ENCODE assay signal across 30 mouse cellular contexts in the genomic region with DNA sequence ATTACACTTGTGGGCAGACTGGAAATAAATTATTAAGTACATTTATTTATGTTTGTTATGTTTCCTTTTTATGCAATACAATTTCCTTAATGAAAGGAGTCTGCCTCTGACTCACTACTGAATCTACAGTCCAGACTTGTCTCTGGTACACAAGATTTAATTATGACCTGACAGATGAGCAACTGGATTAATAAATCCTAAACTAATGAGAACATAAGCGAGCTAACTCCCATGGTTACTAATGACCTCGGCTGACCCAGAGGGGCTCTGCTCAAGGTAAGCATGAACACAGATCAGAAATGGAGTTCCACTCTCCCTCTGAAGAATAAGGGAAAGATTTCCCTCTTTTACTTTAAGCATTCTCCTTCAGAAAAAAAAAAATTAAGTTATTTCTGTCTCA. TPM values are rescaled to one million over a fixed set of nuclear protein-coding genes. Genes with fewer than 3 reads are reported as not detected.
DNase-seq lines count a peak whose midpoint lies in the region; TF ChIP-seq lines count a peak whose summit lies in the region.
"Had no signal": no experiment of that assay in that cellular context is flagged by ENCODE, and none has a peak within 500 bp of the region (broad histone marks: within the 10 kb centered on the region; RNA-seq: fewer than 3 reads in every experiment).

No protein-coding gene starts in this region.

- TF ChIP-seq POLR2A in brain, embryonic 14.5 days (IDR thresholded peaks at IDR 0.05; ENCODE audit: borderline replicate concordance, extremely low read depth, insufficient read depth, insufficient read length, poor library complexity, severe bottlenecking), result no peak

- no peak for TF ChIP-seq CTCF in brain, embryonic 14.5 days (IDR thresholded peaks at IDR 0.05; ENCODE audit: borderline replicate concordance, extremely low read depth, insufficient read depth, insufficient read length)

- peak; percentile 16 for DNase-seq in heart, adult 11 months
- DNase-seq in heart, adult 18-20 months, result no peak
- peak; percentile 1 for DNase-seq in brain, embryonic 14.5 days (ENCODE audit: low read depth)
- peak; percentile 60 for DNase-seq in retina, postnatal 1 day
- DNase-seq in right cerebral cortex, postnatal 25 days, result no peak
- no peak for DNase-seq in liver
- no peak for DNase-seq in gastrocnemius, adult 18-20 months (ENCODE audit: low spot score)
- DNase-seq: adrenal gland, adult 8-10 months; adrenal gland, postnatal 14 days; B cell, adult 2 months; cerebellum, adult 11 months; cerebellum, adult 18-20 months; cerebellum, adult 8-10 months; cerebellum, postnatal 10 days; cerebellum, postnatal 25 days; forebrain, postnatal 0 days had no signal

RNA-seq across cellular contexts. Expression of gene Fbxw27, which starts 4.8 kb away (rescaled TPM):
- not detected for total RNA-seq in heart, adult 18-20 months (2021)
- 0.45 TPM in 1 of 2 replicates, not detected in the other for polyA plus RNA-seq in brain, embryonic 14.5 days (2012; rRNA removed)
- total RNA-seq in gastrocnemius, adult 18-20 months (2021), result not detected
- total RNA-seq: adrenal gland, adult 18-20 months; adrenal gland, adult 8-10 months; adrenal gland, postnatal 14 days; adrenal gland, postnatal 36 days; CH12.LX; forebrain, postnatal 0 days had no signal
- polyA plus RNA-seq: activated CD4-positive, CD25-positive, alpha-beta regulatory T cell, adult 4 months; CD4-positive, CD25-positive, alpha-beta regulatory T cell, adult 4 months; embryonic facial prominence, embryonic 10.5 days; embryonic facial prominence, embryonic 12.5 days; embryonic facial prominence, embryonic 14.5 days; forebrain, embryonic 11.5 days; forebrain, embryonic 13.5 days; forebrain, postnatal 0 days; G1E; Patski had no signal

RNA-seq across cellular contexts. Expression of gene Spink8, which starts 16.9 kb away (rescaled TPM):
- not detected for total RNA-seq in heart, adult 18-20 months (2021)
- not detected in 2 replicates for polyA plus RNA-seq in brain, embryonic 14.5 days (2012; rRNA removed)
- not detected for total RNA-seq in gastrocnemius, adult 18-20 months (2021)
- total RNA-seq: CH12.LX; forebrain, postnatal 0 days had no signal
- polyA plus RNA-seq: activated CD4-positive, CD25-positive, alpha-beta regulatory T cell, adult 4 months; CD4-positive, CD25-positive, alpha-beta regulatory T cell, adult 4 months; embryonic facial prominence, embryonic 10.5 days; embryonic facial prominence, embryonic 12.5 days; forebrain, embryonic 11.5 days; forebrain, embryonic 13.5 days; forebrain, embryonic 15.5 days; G1E; Patski had no signal

RNA-seq across cellular contexts. Expression of gene Nme6, which starts 37.3 kb away (rescaled TPM):
- 10 to 100 TPM; 23.4 to 25.3 TPM for total RNA-seq in heart, adult 18-20 months (2021)
- 54.5 and 62.4 TPM in 2 replicates for polyA plus RNA-seq in brain, embryonic 14.5 days (2012; rRNA removed)
- total RNA-seq in gastrocnemius, adult 18-20 months (2021), result 10 to 100 TPM; 28.8 to 30.8 TPM

RNA-seq across cellular contexts. Expression of gene Fbxw26, which starts 49.3 kb away (rescaled TPM):
- total RNA-seq in heart, adult 18-20 months (2021), result not detected
- 0.05 TPM in 1 of 2 replicates, not detected in the other for polyA plus RNA-seq in brain, embryonic 14.5 days (2012; rRNA removed)
- not detected for total RNA-seq in gastrocnemius, adult 18-20 months (2021)
- total RNA-seq: adrenal gland, adult 18-20 months; adrenal gland, adult 8-10 months; adrenal gland, postnatal 14 days; adrenal gland, postnatal 36 days; CH12.LX; forebrain, postnatal 0 days had no signal
- polyA plus RNA-seq: activated CD4-positive, CD25-positive, alpha-beta regulatory T cell, adult 4 months; CD4-positive, CD25-positive, alpha-beta regulatory T cell, adult 4 months; cortical plate, adult 2 months; embryonic facial prominence, embryonic 10.5 days; embryonic facial prominence, embryonic 12.5 days; forebrain, embryonic 11.5 days; forebrain, embryonic 13.5 days; forebrain, embryonic 15.5 days; forebrain, postnatal 0 days; G1E; Patski had no signal

RNA-seq across cellular contexts. Expression of gene Camp, which starts 54.2 kb away (rescaled TPM):
- not detected for total RNA-seq in heart, adult 18-20 months (2021)
- 0.53 and 0.94 TPM in 2 replicates for polyA plus RNA-seq in brain, embryonic 14.5 days (2012; rRNA removed)
- not detected for total RNA-seq in gastrocnemius, adult 18-20 months (2021)
- total RNA-seq: adrenal gland, adult 8-10 months; CH12.LX; forebrain, postnatal 0 days; G1E had no signal
- polyA plus RNA-seq: activated CD4-positive, CD25-positive, alpha-beta regulatory T cell, adult 4 months; CD4-positive, CD25-positive, alpha-beta regulatory T cell, adult 4 months; embryonic facial prominence, embryonic 10.5 days; Patski had no signal

Comparison
In these comparisons a context has a peak if more than half of its experiments do, and no peak if none do; other contexts are left out.
1. DNase-seq: peak in heart, adult 11 months (single experiment), brain, embryonic 14.5 days (single experiment) and retina, postnatal 1 day (single experiment); none in heart, adult 18-20 months (0 of 2), right cerebral cortex, postnatal 25 days (single experiment), liver (single experiment) and gastrocnemius, adult 18-20 months (single experiment).